Mouse (Mus musculus): ENCODE results near the gene Sik3. TPM values are rescaled to one million over a fixed set of nuclear protein-coding genes. Genes with fewer than 3 reads are reported as not detected.

Gene Sik3
- polyA plus RNA-seq, 1 experiment from 2014 or later, result 11.7 TPM

Other genes with a start within 250 kb of the Sik3 start
- gene Cep164, start 184.1 kb upstream of the Sik3 start, polyA plus RNA-seq (2015; fragmentation: Nextera tagmentation; extraction: Ambion mirVana), result 12.4 and 16.5 TPM in 2 replicates
- gene Bace1, start 174.2 kb upstream of the Sik3 start, polyA plus RNA-seq (2015; fragmentation: Nextera tagmentation; extraction: Ambion mirVana), result 18.2 and 24.5 TPM in 2 replicates
- 17.0 and 19.6 TPM in 2 replicates for gene Pcsk7, start 106.3 kb upstream of the Sik3 start, polyA plus RNA-seq (2015; fragmentation: Nextera tagmentation; extraction: Ambion mirVana)
- 40.3 and 43.3 TPM in 2 replicates for gene Rnf214, start 105.9 kb upstream of the Sik3 start, polyA plus RNA-seq (2015; fragmentation: Nextera tagmentation; extraction: Ambion mirVana)
- gene Tagln, start 76.8 kb upstream of the Sik3 start, polyA plus RNA-seq (2015; fragmentation: Nextera tagmentation; extraction: Ambion mirVana), result 90.8 and 117 TPM in 2 replicates
- 31.4 and 41.7 TPM in 2 replicates for gene Sidt2, start 57.6 kb upstream of the Sik3 start, polyA plus RNA-seq (2015; fragmentation: Nextera tagmentation; extraction: Ambion mirVana)
- gene Pafah1b2, start 130 bp upstream of the Sik3 start, polyA plus RNA-seq (2015; fragmentation: Nextera tagmentation; extraction: Ambion mirVana), result 105 and 124 TPM in 2 replicates
- 3.9 and 29.5 TPM in 2 replicates for gene Apoa1, start 215.8 kb downstream of the Sik3 start, polyA plus RNA-seq (2015; fragmentation: Nextera tagmentation; extraction: Ambion mirVana)
- 0.36 TPM in 1 of 2 replicates, not detected in the other for gene Apoc3, start 222.8 kb downstream of the Sik3 start, polyA plus RNA-seq (2015; fragmentation: Nextera tagmentation; extraction: Ambion mirVana)
- gene Apoa4, start 227.9 kb downstream of the Sik3 start, polyA plus RNA-seq (2015; fragmentation: Nextera tagmentation; extraction: Ambion mirVana), result 0.13 TPM in 1 of 2 replicates, not detected in the other